Mouse (Mus musculus): ENCODE results near the gene Mmd2. TPM values are rescaled to one million over a fixed set of nuclear protein-coding genes. Genes with fewer than 3 reads are reported as not detected.

Gene Mmd2
- polyA plus RNA-seq, 1 experiment from 2014 or later: 34.8 TPM

DNA sequence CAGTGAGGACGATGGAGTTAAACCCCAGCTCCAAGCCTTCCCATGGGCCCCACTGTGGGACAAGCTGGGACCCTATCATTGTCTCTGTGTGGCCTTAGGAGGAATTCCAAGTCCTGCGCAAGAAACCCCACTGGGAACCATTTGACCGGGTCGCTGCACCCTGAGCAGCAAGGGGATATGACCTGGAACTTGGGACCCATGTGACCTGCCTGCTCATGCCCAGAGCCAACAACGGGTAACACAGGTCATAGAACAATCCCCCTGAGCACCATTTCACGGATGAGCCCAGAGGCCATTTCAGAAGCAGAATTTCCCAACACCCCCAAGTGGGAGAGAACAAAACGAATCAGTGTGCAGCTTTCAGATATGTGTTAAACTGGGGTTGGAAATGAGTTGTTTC lies 4.2 kb downstream of the Mmd2 start:
- H3K9me3 ChIP-seq: no peaks in the 10 kb centered on the region
- H3K4me1 ChIP-seq (replicated peaks): peaks cover 17% of the 10 kb centered on the region
- no peak overlapping the region for H3K9ac ChIP-seq
- no peak for ATAC-seq (ENCODE audit: low FRiP score)
- H3K4me3 ChIP-seq: no peak overlapping the region
- H3K27me3 ChIP-seq: peaks cover 19% of the 10 kb centered on the region; the same call in 1 of the 2 replicates
- no peak overlapping the region for H3K27ac ChIP-seq
- whole genome bisulfite sequencing: 74% methylated on average over 7 of the region's 7 CpGs
- no peaks in the 10 kb centered on the region for H3K36me3 ChIP-seq
- H3K4me2 ChIP-seq: no peak overlapping the region

DNA sequence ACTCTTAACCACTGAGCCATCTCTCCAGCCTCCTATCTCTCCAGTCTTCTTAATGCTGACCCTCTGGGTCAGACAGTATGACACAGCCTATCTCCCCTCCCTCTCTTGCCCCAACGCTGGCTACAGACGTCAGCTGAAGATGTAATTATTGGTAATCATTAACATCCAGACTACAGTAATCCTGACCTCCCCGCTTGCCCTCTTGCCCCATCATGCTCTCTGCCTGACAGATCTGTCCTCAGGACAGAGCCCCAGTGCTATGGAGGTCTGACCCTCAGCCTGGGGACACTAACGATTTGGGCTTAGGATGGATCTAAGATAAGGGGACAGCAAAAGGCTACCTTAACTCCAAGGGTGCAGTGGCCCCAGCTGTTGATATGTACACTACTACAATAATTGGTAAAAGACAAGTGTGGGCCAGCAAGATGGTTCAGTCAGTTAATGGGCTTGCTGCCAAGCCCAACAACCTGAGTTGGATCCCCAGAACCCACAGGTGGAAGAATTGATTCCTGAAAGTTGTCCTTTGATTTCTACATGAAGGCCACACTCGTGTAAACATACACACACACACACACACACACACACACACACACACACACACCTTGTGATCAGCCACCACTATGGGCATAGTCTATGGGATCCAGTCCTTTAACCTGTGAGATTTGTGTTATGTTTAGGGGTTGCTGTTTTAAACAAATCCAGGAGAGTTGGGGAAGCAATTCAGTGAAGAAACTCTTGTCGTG lies 10.8 kb downstream of the Mmd2 start:
- H3K4me1 ChIP-seq (replicated peaks): peaks cover 12% of the 10 kb centered on the region; the same call in 1 of the 2 replicates
- no peak overlapping the region for H3K4me2 ChIP-seq
- H3K36me3 ChIP-seq: no peaks in the 10 kb centered on the region
- H3K9me3 ChIP-seq: no peaks in the 10 kb centered on the region
- 76% methylated on average over 6 of the region's 6 CpGs for WGBS
- H3K27me3 ChIP-seq: no peaks in the 10 kb centered on the region
- no peak overlapping the region for H3K9ac ChIP-seq
- no peak overlapping the region for H3K27ac ChIP-seq
- no peak for ATAC-seq (ENCODE audit: low FRiP score)
- H3K4me3 ChIP-seq: no peak overlapping the region

DNA sequence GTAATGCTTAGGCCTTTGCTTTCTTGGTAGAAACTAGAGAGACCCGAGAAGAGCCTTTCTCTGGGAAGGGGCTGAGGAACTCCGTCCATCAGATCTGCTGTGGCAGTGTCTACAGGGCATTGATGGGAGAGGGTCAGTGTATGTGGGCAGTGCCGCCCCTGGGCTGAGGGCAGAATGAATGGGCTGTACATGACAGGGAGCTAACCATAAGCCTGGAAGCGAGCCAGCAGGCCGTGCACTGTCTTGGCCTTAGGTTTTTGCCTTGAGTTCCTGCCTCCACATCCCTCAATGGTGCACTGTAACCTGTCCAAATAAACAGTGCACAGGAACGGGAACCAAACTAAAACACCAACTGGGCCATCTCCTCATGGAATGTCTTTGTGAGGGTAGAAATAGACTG lies 11.9 kb downstream of the Mmd2 start:
- H3K4me1 ChIP-seq (replicated peaks): peaks cover 8% of the 10 kb centered on the region
- H3K4me2 ChIP-seq: no peak overlapping the region
- H3K27me3 ChIP-seq: no peaks in the 10 kb centered on the region
- 81% methylated on average over 6 of the region's 6 CpGs for WGBS
- no peak overlapping the region for H3K4me3 ChIP-seq
- H3K9me3 ChIP-seq: no peaks in the 10 kb centered on the region
- no peak for ATAC-seq (ENCODE audit: low FRiP score)
- H3K27ac ChIP-seq: no peak overlapping the region
- H3K9ac ChIP-seq: no peak overlapping the region
- H3K36me3 ChIP-seq: no peaks in the 10 kb centered on the region

DNA sequence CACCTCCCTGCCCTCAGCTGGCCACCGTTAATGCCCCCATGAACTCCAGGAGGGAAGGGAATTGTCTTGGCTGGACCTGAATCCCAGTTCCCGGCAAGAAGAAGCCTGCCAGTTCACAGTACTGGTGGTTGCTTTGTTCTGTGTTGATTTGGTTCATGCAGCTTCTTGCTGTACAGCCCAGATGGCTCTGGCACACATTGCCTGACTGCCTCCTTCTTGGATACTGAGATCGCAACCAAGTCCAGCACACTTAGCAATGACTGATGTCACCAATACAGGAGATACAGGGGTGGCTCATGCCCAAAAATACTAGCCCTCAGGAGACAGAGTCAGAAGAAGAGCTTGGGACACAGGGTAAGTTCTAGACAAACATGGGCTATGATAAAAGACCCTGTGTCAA lies 12.9 kb downstream of the Mmd2 start:
- H3K27ac ChIP-seq: no peak overlapping the region
- H3K4me2 ChIP-seq: no peak overlapping the region
- no peak for ATAC-seq (ENCODE audit: low FRiP score)
- H3K4me3 ChIP-seq: no peak overlapping the region
- H3K27me3 ChIP-seq: no peaks in the 10 kb centered on the region
- 67% methylated on average over 3 of the region's 3 CpGs for WGBS
- H3K9me3 ChIP-seq: no peaks in the 10 kb centered on the region
- no peak overlapping the region for H3K9ac ChIP-seq
- H3K36me3 ChIP-seq: no peaks in the 10 kb centered on the region
- H3K4me1 ChIP-seq (replicated peaks): peaks cover 16% of the 10 kb centered on the region

DNA sequence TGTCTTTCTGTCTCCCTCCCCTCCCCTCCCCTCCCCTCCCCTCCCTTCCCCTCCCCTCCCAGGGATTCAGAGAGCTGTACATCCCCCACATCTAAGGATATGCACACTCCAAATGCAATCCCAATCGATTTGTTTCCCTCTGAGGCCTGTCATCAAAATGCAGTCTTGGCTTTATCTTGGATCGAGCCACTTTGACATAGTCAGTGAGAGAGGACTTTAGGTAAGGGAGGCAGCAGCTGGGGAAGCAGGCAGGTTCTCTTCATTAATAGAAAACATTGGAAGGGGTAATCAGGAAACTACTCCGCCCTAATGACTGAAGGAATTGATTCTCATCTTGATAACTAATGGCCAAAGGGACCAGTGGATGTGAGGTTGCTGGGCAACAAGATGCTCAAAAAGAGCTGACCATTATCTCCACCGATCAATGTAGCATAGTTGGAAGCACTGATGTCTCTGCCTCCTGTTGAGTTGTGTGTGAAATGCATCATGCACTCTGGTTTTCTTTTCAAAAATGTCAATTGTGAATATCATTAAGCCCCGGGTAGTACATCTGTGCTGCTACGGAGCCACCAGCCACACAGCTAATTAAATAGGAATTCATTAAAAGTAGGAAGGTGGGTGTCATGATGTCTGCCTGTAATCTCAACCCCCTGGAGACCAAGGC lies 17.5 kb downstream of the Mmd2 start:
- Histone ChIP-seq H3K27me3 (no peaks in the 10 kb centered on the region), H3K36me3 (no peaks in the 10 kb centered on the region), H3K4me2 (no peak overlapping the region), H3K4me3 (no peak overlapping the region), H3K9me3 (no peaks in the 10 kb centered on the region), H3K9ac (no peak overlapping the region), H3K27ac (peak overlapping the region; percentile 86), H3K4me1 (replicated peaks) (peaks cover 39% of the 10 kb centered on the region)
- ATAC-seq (ENCODE audit: low FRiP score): peak; percentile 53
- WGBS: 37% methylated on average over 6 of the region's 6 CpGs

DNA sequence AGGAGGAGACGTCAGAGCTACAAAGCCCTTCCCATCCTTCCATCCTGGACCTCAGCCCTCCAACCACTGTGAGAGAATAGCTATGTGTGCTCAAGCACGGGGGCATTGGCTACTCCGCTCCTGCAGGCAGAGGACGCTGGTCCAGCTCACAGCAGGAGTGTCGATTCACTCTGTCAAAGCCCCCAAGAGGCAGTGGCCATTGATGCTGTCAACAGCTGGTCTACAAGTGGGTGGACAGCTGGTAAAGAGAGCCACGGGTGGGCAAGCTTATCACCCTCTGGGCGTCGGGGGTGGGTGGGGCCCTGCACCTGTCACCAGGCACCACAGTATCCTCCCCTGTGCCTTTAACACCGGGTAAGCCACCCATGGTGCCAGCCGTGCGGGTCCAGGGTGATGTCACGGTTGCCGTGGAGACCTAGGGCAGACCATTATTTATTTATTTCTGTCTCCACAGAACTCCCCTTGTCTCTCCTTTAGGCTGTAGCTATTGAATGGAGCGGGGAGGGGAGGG lies 24.9 kb downstream of the Mmd2 start:
- Histone ChIP-seq H3K9ac (no peak overlapping the region), H3K9me3 (no peaks in the 10 kb centered on the region), H3K4me2 (peak overlapping the region; percentile 25; the same call in 1 of the 2 replicates), H3K27ac (peak overlapping the region; percentile 71), H3K36me3 (peaks cover 4% of the 10 kb centered on the region; the same call in 1 of the 2 replicates), H3K27me3 (0 out of 2 replicates have a peak, but pooled peaks cover 4% of the 10 kb centered on the region), H3K4me1 (replicated peaks) (peaks cover 25% of the 10 kb centered on the region), H3K4me3 (no peak overlapping the region)
- peak; percentile 90 for ATAC-seq (ENCODE audit: low FRiP score)
- 20% methylated on average over 14 of the region's 14 CpGs for WGBS

DNA sequence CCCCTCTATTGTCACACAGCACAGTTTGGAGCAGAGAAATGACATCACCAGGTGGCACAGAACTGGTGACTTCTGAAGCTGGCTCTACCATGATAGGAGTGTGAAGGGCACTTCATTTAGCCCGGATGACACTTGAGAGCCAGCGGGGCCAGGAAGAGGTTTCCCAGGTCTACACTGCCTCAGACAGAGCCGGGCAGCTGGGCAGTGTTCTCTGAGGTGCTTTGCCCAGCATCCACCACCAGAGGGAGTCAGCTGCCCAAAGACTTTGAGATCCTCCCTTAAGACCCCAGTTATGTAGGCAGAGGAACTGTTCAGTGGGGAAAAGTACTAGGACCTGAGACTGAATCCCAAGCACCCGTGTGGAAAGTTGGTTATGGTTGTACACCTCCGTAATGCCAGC lies 27.1 kb downstream of the Mmd2 start:
- peak; percentile 22; the same call in 1 of the 2 replicates for ATAC-seq (ENCODE audit: low FRiP score)

DNA sequence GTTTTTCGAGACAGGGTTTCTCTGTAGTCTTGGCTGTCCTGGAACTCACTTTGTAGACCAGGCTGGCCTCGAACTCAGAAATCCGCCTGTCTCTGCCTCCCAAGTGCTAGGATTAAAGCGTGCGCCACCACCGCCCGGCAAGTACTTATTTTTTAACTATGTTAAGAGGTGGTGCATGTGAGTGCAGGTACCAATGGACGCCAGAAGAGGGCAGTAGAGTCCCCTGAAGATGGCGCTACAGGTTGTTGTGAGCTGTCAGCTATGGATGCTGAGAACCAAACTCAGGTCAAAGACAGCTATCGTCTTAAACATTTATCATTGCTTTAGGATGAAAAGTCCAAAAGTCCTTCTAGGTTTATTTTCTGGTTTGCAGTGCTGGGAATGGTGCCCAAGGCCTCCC lies 30.4 kb downstream of the Mmd2 start:
- H3K36me3 ChIP-seq: peaks cover 9% of the 10 kb centered on the region
- WGBS: 90% methylated on average over 10 of the region's 10 CpGs
- H3K4me1 ChIP-seq (replicated peaks): peaks cover 5% of the 10 kb centered on the region; the same call in 1 of the 2 replicates
- H3K4me2 ChIP-seq: no peak overlapping the region
- 0 out of 2 replicates have a peak, but pooled peaks cover 4% of the 10 kb centered on the region for H3K27me3 ChIP-seq
- no peak overlapping the region for H3K27ac ChIP-seq
- ATAC-seq (ENCODE audit: low FRiP score): no peak
- no peak overlapping the region for H3K4me3 ChIP-seq
- no peaks in the 10 kb centered on the region for H3K9me3 ChIP-seq
- H3K9ac ChIP-seq: no peak overlapping the region

More for the DNA sequence above, 27.1 kb downstream of the Mmd2 start:
- H3K9me3 ChIP-seq: no peaks in the 10 kb centered on the region
- 18% methylated on average over 5 of the region's 5 CpGs for WGBS
- H3K27me3 ChIP-seq: 0 out of 2 replicates have a peak, but pooled peaks cover 4% of the 10 kb centered on the region
- H3K36me3 ChIP-seq: peaks cover 9% of the 10 kb centered on the region
- H3K27ac ChIP-seq: 0 out of 2 replicates have a peak overlapping the region, but pooled peaks have one; percentile 71
- H3K4me1 ChIP-seq (replicated peaks): peaks cover 19% of the 10 kb centered on the region
- no peak overlapping the region for H3K4me3 ChIP-seq
- no peak overlapping the region for H3K9ac ChIP-seq
- no peak overlapping the region for H3K4me2 ChIP-seq

DNA sequence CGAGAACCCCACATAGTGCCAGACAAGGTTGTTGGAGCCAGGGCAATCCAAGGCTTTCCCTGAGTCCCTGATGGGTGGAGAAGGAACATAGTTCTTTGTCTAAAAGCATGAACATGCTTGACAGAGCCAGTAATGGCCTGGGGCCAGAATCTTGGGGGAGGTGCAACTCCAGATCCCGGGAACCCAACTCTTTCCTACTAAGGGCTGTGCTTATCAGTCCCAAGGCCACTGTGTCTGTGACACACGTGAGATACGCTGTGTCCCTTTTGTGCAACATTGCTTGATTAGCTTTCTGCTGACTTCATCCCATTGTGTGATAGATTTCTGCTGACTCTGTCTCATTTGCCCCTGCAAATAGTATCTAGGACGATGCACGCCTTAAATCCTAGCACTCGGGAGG lies 31.8 kb downstream of the Mmd2 start:
- H3K4me2 ChIP-seq: no peak overlapping the region
- 0 out of 2 replicates have a peak, but pooled peaks cover 4% of the 10 kb centered on the region for H3K27me3 ChIP-seq
- no peak overlapping the region for H3K4me3 ChIP-seq
- no peak for ATAC-seq (ENCODE audit: low FRiP score)
- no peak overlapping the region for H3K27ac ChIP-seq
- no peak overlapping the region for H3K9ac ChIP-seq
- H3K4me1 ChIP-seq (replicated peaks): peaks cover 2% of the 10 kb centered on the region; the same call in 1 of the 2 replicates
- H3K9me3 ChIP-seq: no peaks in the 10 kb centered on the region
- H3K36me3 ChIP-seq: peaks cover 17% of the 10 kb centered on the region
- WGBS: 83% methylated on average over 7 of the region's 7 CpGs

DNA sequence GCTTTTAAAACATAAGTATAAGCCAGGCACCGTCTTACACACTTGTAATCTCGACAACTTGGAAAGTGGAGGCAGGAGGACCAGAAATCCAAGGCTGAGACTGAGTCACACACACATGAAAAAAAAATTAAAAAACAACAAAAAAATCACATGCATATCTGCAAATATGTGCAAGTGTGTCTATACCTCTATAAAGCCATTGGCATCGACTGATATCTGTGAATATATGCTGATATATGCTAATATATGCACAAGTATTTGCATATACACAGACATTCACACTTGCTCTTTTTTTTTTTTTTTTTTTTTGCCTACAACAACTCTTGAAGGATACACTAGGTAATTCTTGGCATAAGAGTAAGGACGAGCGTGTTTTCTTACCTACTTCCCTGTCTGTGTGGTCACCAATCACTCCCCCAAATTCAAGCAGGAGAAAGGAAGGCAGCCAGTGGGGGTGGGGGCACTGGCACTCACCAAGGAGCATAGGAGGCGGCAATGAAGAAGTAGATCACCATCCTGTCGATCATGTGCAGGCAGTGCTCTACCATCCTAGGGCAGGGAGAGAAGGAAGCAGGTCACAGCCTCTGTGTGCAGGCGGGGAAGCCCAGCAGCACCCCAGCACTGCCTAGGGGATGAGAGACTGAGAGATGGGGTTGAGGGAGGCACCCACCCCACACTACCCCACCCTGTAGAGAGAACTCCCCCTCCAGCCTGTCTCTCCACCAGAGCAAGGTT lies 34.1 kb downstream of the Mmd2 start:
- ATAC-seq (ENCODE audit: low FRiP score): no peak
- no peak overlapping the region for H3K9ac ChIP-seq
- 70% methylated on average over 8 of the region's 8 CpGs for WGBS

DNA sequence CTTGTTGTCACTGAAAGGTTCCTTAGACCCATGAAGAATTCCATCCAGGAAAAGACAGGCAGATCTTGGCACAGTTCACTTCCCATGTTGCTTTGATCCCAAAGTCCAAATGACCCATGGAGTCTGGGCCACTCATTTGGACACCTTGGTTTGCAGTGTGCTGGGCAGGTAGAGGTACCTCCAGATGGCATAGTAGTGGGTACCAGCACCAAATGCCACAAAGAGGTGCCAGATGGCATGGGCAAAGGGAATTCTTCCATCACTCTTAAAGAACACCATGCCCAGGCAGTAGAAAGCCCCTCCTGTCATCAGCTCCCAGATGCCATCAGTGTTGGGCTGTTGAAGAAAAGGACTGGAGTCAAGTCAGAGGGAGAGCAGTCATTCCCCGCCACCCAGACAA lies 44.0 kb downstream of the Mmd2 start:
- peaks cover 13% of the 10 kb centered on the region for H3K9me3 ChIP-seq
- 96% methylated on average over 1 of the region's 1 CpGs for WGBS
- ATAC-seq (ENCODE audit: low FRiP score): no peak
- H3K27me3 ChIP-seq: 0 out of 2 replicates have a peak, but pooled peaks cover 3% of the 10 kb centered on the region
- H3K36me3 ChIP-seq: peaks cover 34% of the 10 kb centered on the region
- no peaks in the 10 kb centered on the region for H3K4me1 ChIP-seq (replicated peaks)
- no peak overlapping the region for H3K4me3 ChIP-seq
- no peak overlapping the region for H3K9ac ChIP-seq
- no peak overlapping the region for H3K27ac ChIP-seq
- no peak overlapping the region for H3K4me2 ChIP-seq

More for the DNA sequence above, 34.1 kb downstream of the Mmd2 start:
- no peak overlapping the region for H3K4me3 ChIP-seq
- no peaks in the 10 kb centered on the region for H3K4me1 ChIP-seq (replicated peaks)
- H3K27ac ChIP-seq: no peak overlapping the region; the same call in 1 of the 2 replicates
- no peaks in the 10 kb centered on the region for H3K27me3 ChIP-seq
- no peak overlapping the region for H3K4me2 ChIP-seq
- H3K36me3 ChIP-seq: peaks cover 18% of the 10 kb centered on the region
- H3K9me3 ChIP-seq: no peaks in the 10 kb centered on the region

DNA sequence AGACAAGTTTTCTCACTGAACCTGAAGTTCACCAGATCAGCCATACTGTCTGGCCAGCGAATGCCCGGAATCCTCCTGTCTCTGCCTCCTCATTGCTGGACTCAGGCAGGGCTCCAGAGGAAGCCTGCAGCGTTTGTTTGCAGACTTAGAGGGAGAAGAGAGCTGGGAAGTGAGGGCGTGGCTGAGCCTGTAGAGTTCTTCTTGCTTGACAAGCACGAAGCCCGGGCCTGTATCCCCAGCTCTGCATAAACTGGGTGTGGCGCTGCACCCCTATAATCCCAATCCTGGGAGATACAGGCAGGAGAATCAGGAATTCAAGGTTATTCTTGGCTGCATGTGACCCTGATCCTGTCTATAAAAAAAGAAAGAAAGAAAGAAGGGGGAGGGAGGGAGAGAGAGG lies 48.3 kb downstream of the Mmd2 start:
- no peak overlapping the region for H3K9ac ChIP-seq

More for the DNA sequence above, 48.3 kb downstream of the Mmd2 start:
- Histone ChIP-seq H3K27me3 (0 out of 2 replicates have a peak, but pooled peaks cover 3% of the 10 kb centered on the region), H3K9me3 (no peaks in the 10 kb centered on the region), H3K27ac (no peak overlapping the region), H3K4me1 (replicated peaks) (no peaks in the 10 kb centered on the region), H3K4me3 (no peak overlapping the region), H3K4me2 (no peak overlapping the region), H3K36me3 (0 out of 2 replicates have a peak, but pooled peaks cover 7% of the 10 kb centered on the region)
- ATAC-seq (ENCODE audit: low FRiP score): no peak
- 60% methylated on average over 7 of the region's 7 CpGs for WGBS

Data from hindbrain, embryonic 13.5 days (tissue).